In the genomic region with DNA sequence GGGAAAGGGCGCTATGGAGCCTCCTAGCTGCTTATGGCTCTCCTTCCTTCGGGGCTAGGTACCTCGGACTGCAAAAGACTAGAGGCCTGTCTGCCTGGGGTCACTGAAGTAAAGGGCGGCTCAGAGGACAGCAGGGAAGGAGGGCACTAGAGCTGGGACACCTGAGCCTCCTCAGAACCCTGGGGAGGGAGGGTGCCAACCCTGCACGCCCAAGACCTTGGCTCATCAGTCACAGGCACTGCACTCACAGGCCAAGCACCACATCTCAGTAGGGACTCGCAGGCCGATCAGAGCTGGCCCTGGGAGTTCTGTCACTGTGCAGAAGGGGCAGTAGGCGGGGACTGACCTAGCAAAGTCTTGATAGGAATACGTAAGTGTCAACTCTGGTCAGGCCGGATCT, we compare ENCODE assay signal across 17 mouse cellular contexts.
A peak's percentile ranks its signal among the peaks of the same experiment; 100 is the strongest.
DNase-seq lines count a peak whose midpoint lies in the region; ATAC-seq and TF ChIP-seq lines count a peak whose summit lies in the region.
"Had no signal": no experiment of that assay in that cellular context is flagged by ENCODE, and none has a peak within 500 bp of the region (broad histone marks: within the 10 kb centered on the region; RNA-seq: fewer than 3 reads in every experiment).

No protein-coding gene starts in this region.

- 0 out of 2 replicates have a peak, but pooled peaks cover 5% of the 10 kb centered on the region for H3K27me3 ChIP-seq in forebrain, embryonic 10.5 days (ENCODE audit: poor library complexity, severe bottlenecking)
- no peaks in the 10 kb centered on the region for H3K27me3 ChIP-seq in forebrain, embryonic 13.5 days
- no peaks in the 10 kb centered on the region for H3K27me3 ChIP-seq in intestine, embryonic 15.5 days (replicated peaks)
- H3K27me3 ChIP-seq in limb, embryonic 15.5 days = no peaks in the 10 kb centered on the region
- H3K27me3 ChIP-seq: CH12.LX; embryonic facial prominence, embryonic 15.5 days; liver, embryonic 12.5 days had no signal

- H3K36me3 ChIP-seq in forebrain, embryonic 10.5 days (replicated peaks) = 0 out of 2 replicates have a peak, but pooled peaks cover 7% of the 10 kb centered on the region
- H3K36me3 ChIP-seq in forebrain, embryonic 13.5 days (ENCODE audit: poor library complexity, severe bottlenecking) = no peaks in the 10 kb centered on the region
- no peaks in the 10 kb centered on the region for H3K36me3 ChIP-seq in intestine, embryonic 15.5 days
- H3K36me3 ChIP-seq in limb, embryonic 15.5 days = no peaks in the 10 kb centered on the region
- H3K36me3 ChIP-seq: embryonic facial prominence, embryonic 15.5 days; liver, embryonic 12.5 days had no signal

- no peak for TF ChIP-seq CTCF in layer of hippocampus, adult 2 months (conservative IDR thresholded peaks at IDR 0.05)

- peaks cover 7% of the 10 kb centered on the region; the same call in 1 of the 2 replicates for H3K9me3 ChIP-seq in forebrain, embryonic 10.5 days
- 0 out of 2 replicates have a peak, but pooled peaks cover 4% of the 10 kb centered on the region for H3K9me3 ChIP-seq in forebrain, embryonic 13.5 days (replicated peaks)
- no peaks in the 10 kb centered on the region for H3K9me3 ChIP-seq in intestine, embryonic 15.5 days
- H3K9me3 ChIP-seq in limb, embryonic 15.5 days = no peaks in the 10 kb centered on the region
- H3K9me3 ChIP-seq: embryonic facial prominence, embryonic 15.5 days; liver, embryonic 12.5 days had no signal

- peak overlapping the region; percentile 30; the same call in 1 of the 2 replicates for H3K27ac ChIP-seq in forebrain, embryonic 10.5 days
- no peak overlapping the region for H3K27ac ChIP-seq in forebrain, embryonic 13.5 days
- H3K27ac ChIP-seq in layer of hippocampus, adult 2 months = peak overlapping the region; percentile 93
- peak overlapping the region; percentile 48; the same call in 1 of the 2 replicates for H3K27ac ChIP-seq in intestine, embryonic 15.5 days
- H3K27ac ChIP-seq in limb, embryonic 15.5 days = peak overlapping the region; percentile 38
- H3K27ac ChIP-seq: embryonic facial prominence, embryonic 15.5 days; liver, embryonic 12.5 days had no signal

- 77% methylated on average over 10 of the region's 10 CpGs for WGBS in forebrain, embryonic 10.5 days
- WGBS in forebrain, embryonic 13.5 days = 83% methylated on average over 10 of the region's 10 CpGs
- WGBS in intestine, embryonic 15.5 days = 76% methylated on average over 10 of the region's 10 CpGs
- 73% methylated on average over 10 of the region's 10 CpGs for WGBS in limb, embryonic 15.5 days

- DNase-seq in forebrain, embryonic 10.5 days (ENCODE audit: extremely low spot score, low spot score) = no peak
- no peak for DNase-seq in layer of hippocampus, adult 2 months (ENCODE audit: low spot score in 2 of 2)
- DNase-seq in layer of hippocampus, postnatal 14 days (ENCODE audit: low spot score in 2 of 2) = no peak
- no peak for DNase-seq in urinary bladder, postnatal 36 days (ENCODE audit: low spot score in 2 of 2)
- DNase-seq: cerebellum, adult 9-11 months; kidney, adult 11 months; layer of hippocampus, postnatal 36 days; lung, postnatal 14 days; right cerebral cortex, postnatal 14 days; thymus, postnatal 25 days had no signal

- H3K4me2 ChIP-seq in forebrain, embryonic 13.5 days = no peak overlapping the region
- H3K4me2 ChIP-seq in intestine, embryonic 15.5 days (replicated peaks) = no peak overlapping the region
- no peak overlapping the region for H3K4me2 ChIP-seq in limb, embryonic 15.5 days
- H3K4me2 ChIP-seq: embryonic facial prominence, embryonic 15.5 days; liver, embryonic 12.5 days had no signal

- H3K4me3 ChIP-seq in forebrain, embryonic 10.5 days = no peak overlapping the region
- no peak overlapping the region for H3K4me3 ChIP-seq in forebrain, embryonic 13.5 days
- no peak overlapping the region for H3K4me3 ChIP-seq in layer of hippocampus, adult 2 months
- no peak overlapping the region for H3K4me3 ChIP-seq in intestine, embryonic 15.5 days (replicated peaks)
- H3K4me3 ChIP-seq in limb, embryonic 15.5 days = no peak overlapping the region
- H3K4me3 ChIP-seq: embryonic facial prominence, embryonic 15.5 days; liver, embryonic 12.5 days had no signal

- no peak overlapping the region for H3K9ac ChIP-seq in forebrain, embryonic 13.5 days
- H3K9ac ChIP-seq in intestine, embryonic 15.5 days = no peak overlapping the region
- H3K9ac ChIP-seq in limb, embryonic 15.5 days = no peak overlapping the region
- H3K9ac ChIP-seq: embryonic facial prominence, embryonic 15.5 days; liver, embryonic 12.5 days had no signal

- ATAC-seq in forebrain, embryonic 13.5 days = no peak
- no peak for ATAC-seq in intestine, embryonic 15.5 days
- ATAC-seq in limb, embryonic 15.5 days (ENCODE audit: insufficient number of reproducible peaks, low FRiP score, low TSS enrichment, low read depth) = no peak
- ATAC-seq in activated CD4-positive, CD25-positive, alpha-beta regulatory T cell, adult 4 months = no peak
- ATAC-seq: liver, embryonic 12.5 days had no signal

- H3K4me1 ChIP-seq in forebrain, embryonic 10.5 days = peaks cover 79% of the 10 kb centered on the region
- H3K4me1 ChIP-seq in forebrain, embryonic 13.5 days = peaks cover 38% of the 10 kb centered on the region
- H3K4me1 ChIP-seq in intestine, embryonic 15.5 days (replicated peaks) = peaks cover 15% of the 10 kb centered on the region; the same call in 1 of the 2 replicates
- H3K4me1 ChIP-seq in limb, embryonic 15.5 days = peaks cover 47% of the 10 kb centered on the region
